Mouse (Mus musculus): ENCODE measurements around the gene B3gat1. TPM values are rescaled to one million over a fixed set of nuclear protein-coding genes. Genes with fewer than 3 reads are reported as not detected.

B3gat1 gene
- not detected for polyA plus RNA-seq (2012; fragmentation: generic; extraction: Trizol)

DNA sequence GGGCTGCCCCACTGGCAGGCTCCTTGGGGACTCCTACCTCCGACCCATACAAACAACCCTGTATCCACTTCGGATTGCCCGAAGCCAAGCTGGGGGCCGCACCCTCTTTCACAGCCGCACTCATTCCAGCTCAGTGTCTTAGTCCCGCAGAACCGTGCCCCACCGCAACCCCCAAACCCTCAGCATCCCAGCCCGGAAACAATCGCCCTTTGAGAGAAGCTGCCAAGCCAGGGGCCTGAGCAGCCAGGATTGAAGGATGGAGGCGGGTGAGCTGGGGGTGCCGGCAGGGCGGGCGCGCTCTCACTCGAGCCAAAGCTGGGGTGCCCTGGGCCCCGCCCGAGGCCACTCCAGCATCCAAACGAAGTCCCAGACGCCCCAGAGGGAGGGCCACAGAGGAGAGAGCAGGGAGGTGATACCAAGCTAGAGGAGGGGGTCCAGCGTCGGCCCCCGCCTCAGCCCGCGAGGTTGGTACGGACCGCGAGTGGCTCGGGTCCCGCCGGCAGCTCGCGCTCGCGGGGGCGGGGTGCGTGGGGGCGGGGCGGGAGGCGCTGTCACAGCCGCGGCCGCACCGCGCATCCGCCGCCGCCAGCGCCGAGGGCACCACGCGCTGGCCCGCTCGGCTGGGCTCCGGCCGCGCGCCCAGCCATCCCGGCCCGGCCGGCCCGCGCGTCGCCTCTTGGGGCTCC is at the start of gene B3gat1:
TSS of gene B3gat1 (plus strand) at position 523 of the 686 bp plus-strand sequence.
- Histone ChIP-seq H3ac (ENCODE audit: control insufficient read depth, insufficient read length) (no peak within 1 kb of the TSS), H3K36me3 (ENCODE audit: control insufficient read depth, insufficient read depth) (no peaks in the 10 kb centered on the region), H3K4me2 (ENCODE audit: low read depth) (no peak within 1 kb of the TSS), H3K4me3 (no peak within 1 kb of the TSS), H3K79me2 (ENCODE audit: control insufficient read depth, insufficient read depth) (no peaks in the 10 kb centered on the region), H3K27me3 (ENCODE audit: control insufficient read depth, insufficient read depth, insufficient read length) (no peaks in the 10 kb centered on the region)
- TF ChIP-seq MAX (IDR thresholded peaks at IDR 0.05; ENCODE audit: low read depth): no peak
- TF ChIP-seq TCF12 (IDR thresholded peaks at IDR 0.05; ENCODE audit: insufficient read depth, poor library complexity, severe bottlenecking): no peak
- no peak for TF ChIP-seq USF1 (IDR thresholded peaks at IDR 0.05; ENCODE audit: low read depth)
- TF ChIP-seq REST (IDR thresholded peaks at IDR 0.05; ENCODE audit: insufficient read depth, insufficient read length): no peak
- no peak for TF ChIP-seq MYOD1 (IDR thresholded peaks at IDR 0.05; ENCODE audit: control insufficient read depth in 1 of 3, insufficient read length in 2 of 3, low read depth in 2 of 3)
- no peak for TF ChIP-seq POLR2A (IDR thresholded peaks at IDR 0.05; ENCODE audit: insufficient read length, low read depth)
- TF ChIP-seq MYOG (IDR thresholded peaks at IDR 0.05; ENCODE audit: control insufficient read depth in 1 of 3, insufficient read depth in 1 of 3, insufficient read length in 2 of 3, low read depth in 2 of 3): no peak
- no peak for TF ChIP-seq TCF3 (IDR thresholded peaks at IDR 0.05; ENCODE audit: insufficient read length, low read depth)
- no peak for TF ChIP-seq SRF (IDR thresholded peaks at IDR 0.05; ENCODE audit: control insufficient read depth, insufficient read length, low read depth)
- no peak for TF ChIP-seq POLR2AphosphoS2 (IDR thresholded peaks at IDR 0.05; ENCODE audit: insufficient read length, low read depth)
- no peak for TF ChIP-seq E2F4 (IDR thresholded peaks at IDR 0.05; ENCODE audit: insufficient read depth)
- no peak for TF ChIP-seq CEBPB (IDR thresholded peaks at IDR 0.05; ENCODE audit: insufficient read depth, poor library complexity, severe bottlenecking)

DNA sequence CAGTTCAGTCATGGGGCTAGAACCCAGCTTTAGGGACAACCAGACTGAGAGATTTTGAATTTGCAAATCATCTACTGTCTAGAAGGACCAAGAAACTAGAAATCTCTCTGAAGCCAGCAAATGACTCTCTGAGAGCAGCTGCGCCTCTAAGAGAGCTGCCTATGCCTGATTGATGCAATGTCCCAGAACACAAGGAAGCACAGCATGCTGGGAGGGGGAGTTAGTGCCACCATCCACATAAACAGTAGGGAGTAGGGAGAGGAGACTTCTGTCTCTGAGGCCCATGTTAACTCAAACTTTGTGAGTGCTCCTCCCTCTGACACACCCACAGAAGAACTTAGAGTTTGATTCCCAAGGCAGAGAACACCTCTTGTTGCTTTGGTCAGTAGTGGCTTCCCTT is 44.4 kb upstream of the B3gat1 start:
- Histone ChIP-seq H3ac (ENCODE audit: control insufficient read depth, insufficient read length) (no peak overlapping the region), H3K36me3 (ENCODE audit: control insufficient read depth, insufficient read depth) (no peaks in the 10 kb centered on the region), H3K4me3 (no peak overlapping the region), H3K4me2 (ENCODE audit: low read depth) (no peak overlapping the region), H3K79me2 (ENCODE audit: control insufficient read depth, insufficient read depth) (no peaks in the 10 kb centered on the region), H3K27me3 (ENCODE audit: control insufficient read depth, insufficient read depth, insufficient read length) (no peaks in the 10 kb centered on the region)
- no peak for TF ChIP-seq TCF3 (IDR thresholded peaks at IDR 0.05; ENCODE audit: insufficient read length, low read depth)
- no peak for TF ChIP-seq E2F4 (IDR thresholded peaks at IDR 0.05; ENCODE audit: insufficient read depth)
- TF ChIP-seq TCF12 (IDR thresholded peaks at IDR 0.05; ENCODE audit: insufficient read depth, poor library complexity, severe bottlenecking): no peak
- no peak for TF ChIP-seq SRF (IDR thresholded peaks at IDR 0.05; ENCODE audit: control insufficient read depth, insufficient read length, low read depth)
- no peak for TF ChIP-seq MYOD1 (IDR thresholded peaks at IDR 0.05; ENCODE audit: control insufficient read depth in 1 of 3, insufficient read length in 2 of 3, low read depth in 2 of 3)
- no peak for TF ChIP-seq MYOG (IDR thresholded peaks at IDR 0.05; ENCODE audit: control insufficient read depth in 1 of 3, insufficient read depth in 1 of 3, insufficient read length in 2 of 3, low read depth in 2 of 3)
- TF ChIP-seq REST (IDR thresholded peaks at IDR 0.05; ENCODE audit: insufficient read depth, insufficient read length): no peak
- TF ChIP-seq POLR2A (IDR thresholded peaks at IDR 0.05; ENCODE audit: insufficient read length, low read depth): no peak
- TF ChIP-seq POLR2AphosphoS2 (IDR thresholded peaks at IDR 0.05; ENCODE audit: insufficient read length, low read depth): no peak
- TF ChIP-seq CEBPB (IDR thresholded peaks at IDR 0.05; ENCODE audit: insufficient read depth, poor library complexity, severe bottlenecking): no peak
- TF ChIP-seq MAX (IDR thresholded peaks at IDR 0.05; ENCODE audit: low read depth): no peak
- TF ChIP-seq USF1 (IDR thresholded peaks at IDR 0.05; ENCODE audit: low read depth): no peak

GRCm38 (mm10) chr9:26689956-26690698 is 43.4 kb upstream of the B3gat1 start:
- H3K4me2 ChIP-seq (ENCODE audit: low read depth): no peak overlapping the region
- H3ac ChIP-seq (ENCODE audit: control insufficient read depth, insufficient read length): no peak overlapping the region
- H3K4me3 ChIP-seq: no peak overlapping the region
- no peaks in the 10 kb centered on the region for H3K27me3 ChIP-seq (ENCODE audit: control insufficient read depth, insufficient read depth, insufficient read length)
- TF ChIP-seq MAX (IDR thresholded peaks at IDR 0.05; ENCODE audit: low read depth) (no peak), POLR2A (IDR thresholded peaks at IDR 0.05; ENCODE audit: insufficient read length, low read depth) (no peak), TCF3 (IDR thresholded peaks at IDR 0.05; ENCODE audit: insufficient read length, low read depth) (no peak), USF1 (IDR thresholded peaks at IDR 0.05; ENCODE audit: low read depth) (no peak), MYOD1 (IDR thresholded peaks at IDR 0.05; ENCODE audit: control insufficient read depth in 1 of 3, insufficient read length in 2 of 3, low read depth in 2 of 3) (no peak), CEBPB (IDR thresholded peaks at IDR 0.05; ENCODE audit: insufficient read depth, poor library complexity, severe bottlenecking) (no peak), REST (IDR thresholded peaks at IDR 0.05; ENCODE audit: insufficient read depth, insufficient read length) (no peak), POLR2AphosphoS2 (IDR thresholded peaks at IDR 0.05; ENCODE audit: insufficient read length, low read depth) (no peak), MYOG (IDR thresholded peaks at IDR 0.05; ENCODE audit: control insufficient read depth in 1 of 3, insufficient read depth in 1 of 3, insufficient read length in 2 of 3, low read depth in 2 of 3) (no peak), E2F4 (IDR thresholded peaks at IDR 0.05; ENCODE audit: insufficient read depth) (no peak), TCF12 (IDR thresholded peaks at IDR 0.05; ENCODE audit: insufficient read depth, poor library complexity, severe bottlenecking) (no peak), SRF (IDR thresholded peaks at IDR 0.05; ENCODE audit: control insufficient read depth, insufficient read length, low read depth) (no peak)
- H3K79me2 ChIP-seq (ENCODE audit: control insufficient read depth, insufficient read depth): no peaks in the 10 kb centered on the region
- no peaks in the 10 kb centered on the region for H3K36me3 ChIP-seq (ENCODE audit: control insufficient read depth, insufficient read depth)

DNA sequence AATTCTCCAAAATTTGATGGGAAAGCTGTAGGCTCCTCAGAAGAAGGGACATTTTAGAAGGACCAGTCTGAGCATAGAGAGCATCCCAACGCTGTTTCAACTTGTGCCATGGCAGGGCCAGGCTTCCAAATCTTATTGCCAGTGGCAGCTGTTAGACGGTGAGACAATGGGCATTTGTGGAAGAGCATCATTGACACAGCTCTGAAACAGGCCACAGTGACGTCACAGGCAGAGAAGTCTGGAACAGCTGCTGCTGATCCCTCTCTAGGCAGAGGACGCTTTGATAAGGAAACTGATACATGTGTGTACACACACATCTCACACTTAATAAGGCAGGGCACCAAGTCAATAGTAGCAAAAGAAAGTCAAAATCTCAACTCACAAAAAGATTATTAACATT is 40.9 kb upstream of the B3gat1 start:
- no peaks in the 10 kb centered on the region for H3K27me3 ChIP-seq (ENCODE audit: control insufficient read depth, insufficient read depth, insufficient read length)
- H3ac ChIP-seq (ENCODE audit: control insufficient read depth, insufficient read length): no peak overlapping the region
- no peaks in the 10 kb centered on the region for H3K79me2 ChIP-seq (ENCODE audit: control insufficient read depth, insufficient read depth)
- no peak for TF ChIP-seq TCF3 (IDR thresholded peaks at IDR 0.05; ENCODE audit: insufficient read length, low read depth)
- TF ChIP-seq MYOG (IDR thresholded peaks at IDR 0.05; ENCODE audit: control insufficient read depth in 1 of 3, insufficient read depth in 1 of 3, insufficient read length in 2 of 3, low read depth in 2 of 3): peak in 1 of 3 experiments; percentile 27
- TF ChIP-seq MYOD1 (IDR thresholded peaks at IDR 0.05; ENCODE audit: control insufficient read depth in 1 of 3, insufficient read length in 2 of 3, low read depth in 2 of 3): peak in 2 of 3 experiments; percentile 29 to 38
- H3K4me3 ChIP-seq: no peak overlapping the region
- no peak overlapping the region for H3K4me2 ChIP-seq (ENCODE audit: low read depth)
- H3K36me3 ChIP-seq (ENCODE audit: control insufficient read depth, insufficient read depth): no peaks in the 10 kb centered on the region

All from myocyte (in vitro differentiated cells).